Comparison of ENCODE assay signal across 12 mouse cellular contexts in genomic region chr2:181577981-181578581, GRCm38 (mm10). TPM values are rescaled to one million over a fixed set of nuclear protein-coding genes. Genes with fewer than 3 reads are reported as not detected.
A peak's percentile ranks its signal among the peaks of the same experiment; 100 is the strongest.
DNase-seq lines count a peak whose midpoint lies in the region; ATAC-seq and TF ChIP-seq lines count a peak whose summit lies in the region.
"Had no signal": no experiment of that assay in that cellular context is flagged by ENCODE, and none has a peak within 500 bp of the region (broad histone marks: within the 10 kb centered on the region; RNA-seq: fewer than 3 reads in every experiment).

No protein-coding gene starts in this region.

- peak overlapping the region; percentile 96 for H3K27ac ChIP-seq in gastrocnemius, adult 2 months
- H3K27ac ChIP-seq in midbrain, embryonic 12.5 days (replicated peaks) = no peak overlapping the region
- no peak overlapping the region for H3K27ac ChIP-seq in midbrain, embryonic 15.5 days
- peak overlapping the region; percentile 57 for H3K27ac ChIP-seq in liver, embryonic 16.5 days (ENCODE audit: low read length)
- H3K27ac ChIP-seq in hindbrain, postnatal 0 days = no peak overlapping the region
- H3K27ac ChIP-seq: hindbrain, embryonic 15.5 days; limb, embryonic 15.5 days had no signal

- ATAC-seq in midbrain, embryonic 12.5 days (ENCODE audit: low FRiP score, low read depth) = no peak
- ATAC-seq in midbrain, embryonic 15.5 days (replicated peaks) = no peak
- peak; percentile 42 for ATAC-seq in liver, embryonic 16.5 days (ENCODE audit: low read depth)
- ATAC-seq in hindbrain, postnatal 0 days = no peak

- H3K4me1 ChIP-seq in midbrain, embryonic 12.5 days = peaks cover 18% of the 10 kb centered on the region
- peaks cover 46% of the 10 kb centered on the region for H3K4me1 ChIP-seq in midbrain, embryonic 15.5 days
- peaks cover 61% of the 10 kb centered on the region for H3K4me1 ChIP-seq in liver, embryonic 16.5 days (ENCODE audit: control insufficient read depth, low read depth, low read length)
- H3K4me1 ChIP-seq in hindbrain, postnatal 0 days (ENCODE audit: insufficient read depth, low read length) = peaks cover 8% of the 10 kb centered on the region

- no peaks in the 10 kb centered on the region for H3K27me3 ChIP-seq in midbrain, embryonic 12.5 days
- H3K27me3 ChIP-seq in midbrain, embryonic 15.5 days (replicated peaks) = no peaks in the 10 kb centered on the region
- H3K27me3 ChIP-seq in liver, embryonic 16.5 days (ENCODE audit: control insufficient read depth, insufficient read depth, low read depth, low read length) = no peaks in the 10 kb centered on the region
- H3K27me3 ChIP-seq in hindbrain, postnatal 0 days (ENCODE audit: insufficient read depth, low read length) = no peaks in the 10 kb centered on the region
- H3K27me3 ChIP-seq: hindbrain, embryonic 15.5 days; limb, embryonic 15.5 days had no signal

- H3K4me3 ChIP-seq in gastrocnemius, adult 2 months = peak overlapping the region; percentile 72
- H3K4me3 ChIP-seq in midbrain, embryonic 12.5 days = no peak overlapping the region
- no peak overlapping the region for H3K4me3 ChIP-seq in midbrain, embryonic 15.5 days
- H3K4me3 ChIP-seq in liver, embryonic 16.5 days (ENCODE audit: low read depth, low read length) = peak overlapping the region; percentile 7; the same call in 1 of the 2 replicates
- H3K4me3 ChIP-seq in hindbrain, postnatal 0 days (ENCODE audit: low read length) = no peak overlapping the region
- H3K4me3 ChIP-seq: hindbrain, embryonic 15.5 days; limb, embryonic 15.5 days had no signal

- no peaks in the 10 kb centered on the region for H3K9me3 ChIP-seq in midbrain, embryonic 12.5 days
- H3K9me3 ChIP-seq in midbrain, embryonic 15.5 days = no peaks in the 10 kb centered on the region
- H3K9me3 ChIP-seq in liver, embryonic 16.5 days (replicated peaks; ENCODE audit: control insufficient read depth, low read length) = no peaks in the 10 kb centered on the region
- H3K9me3 ChIP-seq in hindbrain, postnatal 0 days (ENCODE audit: low read length) = no peaks in the 10 kb centered on the region
- H3K9me3 ChIP-seq: hindbrain, embryonic 15.5 days; limb, embryonic 15.5 days had no signal

- intact Hi-C loops in gastrocnemius, adult 2 months (cut with DNase I) = loop anchor here (2.0 to 5.0 kb wide), 2 partner anchors 55 to 186 kb away; no protein-coding TSS in a partner anchor
- intact Hi-C loops in gastrocnemius, postnatal 14 days (cut with DNase I; ENCODE audit: low total_unique reads) = no loop called here

- H3K4me2 ChIP-seq in midbrain, embryonic 12.5 days (replicated peaks) = no peak overlapping the region
- no peak overlapping the region for H3K4me2 ChIP-seq in midbrain, embryonic 15.5 days
- H3K4me2 ChIP-seq in liver, embryonic 16.5 days (ENCODE audit: low read depth, low read length) = peak overlapping the region; percentile 33
- no peak overlapping the region for H3K4me2 ChIP-seq in hindbrain, postnatal 0 days (ENCODE audit: low read depth, low read length)
- H3K4me2 ChIP-seq: hindbrain, embryonic 15.5 days; limb, embryonic 15.5 days had no signal

- 0 out of 2 replicates have a peak overlapping the region, but pooled peaks have one; percentile 17 for H3K9ac ChIP-seq in midbrain, embryonic 12.5 days (replicated peaks)
- H3K9ac ChIP-seq in midbrain, embryonic 15.5 days = no peak overlapping the region
- H3K9ac ChIP-seq in liver, embryonic 16.5 days (ENCODE audit: low read depth, low read length) = no peak overlapping the region
- H3K9ac ChIP-seq in hindbrain, postnatal 0 days (replicated peaks; ENCODE audit: low read length) = no peak overlapping the region
- H3K9ac ChIP-seq: hindbrain, embryonic 15.5 days; limb, embryonic 15.5 days had no signal

- H3K36me3 ChIP-seq in midbrain, embryonic 12.5 days = peaks cover 12% of the 10 kb centered on the region
- peaks cover 6% of the 10 kb centered on the region; the same call in 1 of the 2 replicates for H3K36me3 ChIP-seq in midbrain, embryonic 15.5 days (replicated peaks)
- no peaks in the 10 kb centered on the region for H3K36me3 ChIP-seq in liver, embryonic 16.5 days (ENCODE audit: control insufficient read depth, insufficient read depth)
- H3K36me3 ChIP-seq in hindbrain, postnatal 0 days (ENCODE audit: insufficient read depth, low read length) = peaks cover 7% of the 10 kb centered on the region; the same call in 1 of the 2 replicates

- TF ChIP-seq CTCF in gastrocnemius, adult 2 months (IDR thresholded peaks at IDR 0.05) = no peak
- no peak for TF ChIP-seq CTCF in hindbrain, postnatal 0 days (IDR thresholded peaks at IDR 0.05; ENCODE audit: low read depth)

- 88% methylated on average over 7 of the region's 7 CpGs for WGBS in midbrain, embryonic 12.5 days
- 82% methylated on average over 7 of the region's 7 CpGs for WGBS in midbrain, embryonic 15.5 days
- 21% methylated on average over 7 of the region's 7 CpGs for WGBS in liver, embryonic 16.5 days (ENCODE audit: insufficient replicate concordance)
- WGBS in hindbrain, postnatal 0 days = 70% methylated on average over 7 of the region's 7 CpGs

- peak; percentile 66 for DNase-seq in gastrocnemius, adult 2 months
- no peak for DNase-seq in gastrocnemius, postnatal 14 days
- DNase-seq in cerebellum, postnatal 14 days = peak; percentile 74 to 80
- DNase-seq in hindbrain, postnatal 0 days (ENCODE audit: low spot score) = no peak
- no peak for DNase-seq in Muller cell, postnatal 12 days (ENCODE audit: inconsistent ontology term)
- DNase-seq: adrenal gland, adult 8-10 months; spleen, adult 18-20 months had no signal

RNA-seq across cellular contexts. Expression of gene Uckl1, which starts 6.6 kb away (rescaled TPM):
- total RNA-seq in gastrocnemius, adult 2 months (2021) = 10 to 100 TPM; 26.1 to 29.1 TPM
- 10 to 100 TPM; 28.8 to 29.7 TPM for total RNA-seq in gastrocnemius, postnatal 14 days (2021)
- polyA plus RNA-seq in midbrain, embryonic 12.5 days (2016; fragmentation: Nextera tagmentation; extraction: Ambion mirVana) = 60.4 and 71.6 TPM in 2 replicates
- 77.2 and 81.8 TPM in 2 replicates for polyA plus RNA-seq in midbrain, embryonic 15.5 days (2015; fragmentation: Nextera tagmentation; extraction: Ambion mirVana)
- 21.0 and 23.6 TPM in 2 replicates for polyA plus RNA-seq in liver, embryonic 16.5 days (2015; fragmentation: Nextera tagmentation; extraction: Ambion mirVana)
- 49.9 and 58.2 TPM in 2 replicates for total RNA-seq in hindbrain, postnatal 0 days (2014; rRNA removed)
- 36.5 and 38.1 TPM in 2 replicates for polyA plus RNA-seq in hindbrain, postnatal 0 days (2015; fragmentation: Nextera tagmentation; extraction: Ambion mirVana)

RNA-seq across cellular contexts. Expression of gene Prpf6, which starts 13.6 kb away (rescaled TPM):
- total RNA-seq in gastrocnemius, adult 2 months (2021) = 10 to 100 TPM; 31.1 to 36.5 TPM
- 10 to 100 TPM; 28.0 to 30.1 TPM for total RNA-seq in gastrocnemius, postnatal 14 days (2021)
- polyA plus RNA-seq in midbrain, embryonic 12.5 days (2016; fragmentation: Nextera tagmentation; extraction: Ambion mirVana) = 75.2 and 80.5 TPM in 2 replicates
- 68.4 and 69.0 TPM in 2 replicates for polyA plus RNA-seq in midbrain, embryonic 15.5 days (2015; fragmentation: Nextera tagmentation; extraction: Ambion mirVana)
- 24.2 and 25.0 TPM in 2 replicates for polyA plus RNA-seq in liver, embryonic 16.5 days (2015; fragmentation: Nextera tagmentation; extraction: Ambion mirVana)
- 29.9 and 32.3 TPM in 2 replicates for total RNA-seq in hindbrain, postnatal 0 days (2014; rRNA removed)
- 39.8 and 42.4 TPM in 2 replicates for polyA plus RNA-seq in hindbrain, postnatal 0 days (2015; fragmentation: Nextera tagmentation; extraction: Ambion mirVana)

RNA-seq across cellular contexts. Expression of gene Zfp512b, which starts 14.5 kb away (rescaled TPM):
- total RNA-seq in gastrocnemius, adult 2 months (2021) = 10 to 100 TPM; 17.6 to 20.3 TPM
- 10 to 100 TPM; 20.5 to 20.9 TPM for total RNA-seq in gastrocnemius, postnatal 14 days (2021)
- polyA plus RNA-seq in midbrain, embryonic 12.5 days (2016; fragmentation: Nextera tagmentation; extraction: Ambion mirVana) = 71.9 and 85.5 TPM in 2 replicates
- polyA plus RNA-seq in midbrain, embryonic 15.5 days (2015; fragmentation: Nextera tagmentation; extraction: Ambion mirVana) = 97.1 and 111 TPM in 2 replicates
- 6.2 and 7.6 TPM in 2 replicates for polyA plus RNA-seq in liver, embryonic 16.5 days (2015; fragmentation: Nextera tagmentation; extraction: Ambion mirVana)
- 66.2 and 75.8 TPM in 2 replicates for total RNA-seq in hindbrain, postnatal 0 days (2014; rRNA removed)
- 70.3 and 74.6 TPM in 2 replicates for polyA plus RNA-seq in hindbrain, postnatal 0 days (2015; fragmentation: Nextera tagmentation; extraction: Ambion mirVana)

RNA-seq across cellular contexts. Expression of gene Samd10, which starts 20.9 kb away (rescaled TPM):
- total RNA-seq in gastrocnemius, adult 2 months (2021) = 1 to 10 TPM; 1.5 to 1.7 TPM
- under 1 TPM; 0.78 to 0.84 TPM for total RNA-seq in gastrocnemius, postnatal 14 days (2021)
- 88.8 and 92.4 TPM in 2 replicates for polyA plus RNA-seq in midbrain, embryonic 12.5 days (2016; fragmentation: Nextera tagmentation; extraction: Ambion mirVana)
- polyA plus RNA-seq in midbrain, embryonic 15.5 days (2015; fragmentation: Nextera tagmentation; extraction: Ambion mirVana) = 232 and 239 TPM in 2 replicates
- polyA plus RNA-seq in liver, embryonic 16.5 days (2015; fragmentation: Nextera tagmentation; extraction: Ambion mirVana) = 1.7 and 2.3 TPM in 2 replicates
- 110 and 144 TPM in 2 replicates for total RNA-seq in hindbrain, postnatal 0 days (2014; rRNA removed)
- polyA plus RNA-seq in hindbrain, postnatal 0 days (2015; fragmentation: Nextera tagmentation; extraction: Ambion mirVana) = 124 and 138 TPM in 2 replicates

RNA-seq across cellular contexts. Expression of gene Dnajc5, which starts 57.8 kb away (rescaled TPM):
- 10 to 100 TPM; 43.7 to 46.6 TPM for total RNA-seq in gastrocnemius, adult 2 months (2021)
- 10 to 100 TPM; 47.8 to 51.8 TPM for total RNA-seq in gastrocnemius, postnatal 14 days (2021)
- 137 and 140 TPM in 2 replicates for polyA plus RNA-seq in midbrain, embryonic 12.5 days (2016; fragmentation: Nextera tagmentation; extraction: Ambion mirVana)
- polyA plus RNA-seq in midbrain, embryonic 15.5 days (2015; fragmentation: Nextera tagmentation; extraction: Ambion mirVana) = 291 and 297 TPM in 2 replicates
- 26.4 and 27.3 TPM in 2 replicates for polyA plus RNA-seq in liver, embryonic 16.5 days (2015; fragmentation: Nextera tagmentation; extraction: Ambion mirVana)
- 417 and 459 TPM in 2 replicates for total RNA-seq in hindbrain, postnatal 0 days (2014; rRNA removed)
- 260 and 276 TPM in 2 replicates for polyA plus RNA-seq in hindbrain, postnatal 0 days (2015; fragmentation: Nextera tagmentation; extraction: Ambion mirVana)

Comparison
In these comparisons a context has a peak if more than half of its experiments do, and no peak if none do; other contexts are left out.
1. DNase-seq: peak in gastrocnemius, adult 2 months (single experiment) and cerebellum, postnatal 14 days (2 of 2); none in gastrocnemius, postnatal 14 days (single experiment), hindbrain, postnatal 0 days (single experiment) and Muller cell, postnatal 12 days (single experiment).
2. H3K27ac ChIP-seq: peak in gastrocnemius, adult 2 months (single experiment) and liver, embryonic 16.5 days (single experiment); none in midbrain, embryonic 12.5 days (single experiment), midbrain, embryonic 15.5 days (single experiment) and hindbrain, postnatal 0 days (single experiment).
3. H3K4me3 ChIP-seq: peak in gastrocnemius, adult 2 months (single experiment) and liver, embryonic 16.5 days (single experiment); none in midbrain, embryonic 12.5 days (single experiment), midbrain, embryonic 15.5 days (single experiment) and hindbrain, postnatal 0 days (single experiment).